Mouse (Mus musculus): Measurements from ENCODE around the gene Rnf44.

- TF ChIP-seq CTCF (IDR thresholded peaks at IDR 0.05; ENCODE audit: low read depth) (no peak), EP300 (optimal IDR thresholded peaks at IDR 0.05) (no peak)
Measured at GRCm38 (mm10) chr13:54695479-54696230, 1.9 kb upstream of the Rnf44 start.
